Mouse (Mus musculus) kidney, embryonic 15.5 days (tissue): Measurements from ENCODE around the gene Sars2. TPM values are rescaled to one million over a fixed set of nuclear protein-coding genes. Genes with fewer than 3 reads are reported as not detected.

ENCODE experiments used
- ATAC-seq: fragments of 200-750 bp; cut with Nextera tagmentation; replicated peaks from 2 replicates; pipeline ENCODE4 v1.8.0; 2017; ENCODE audit warnings: moderate TSS enrichment; ENCODE audit not compliant: low FRiP score
- H3K27ac ChIP-seq: fragments of 300-500 bp; sonication (generic); 2 replicates; pipeline ENCODE4 v1.5.1; 2015; ENCODE audit warnings: mild to moderate bottlenecking, inconsistent platforms
- H3K27me3 ChIP-seq: fragments of 300-500 bp; sonication (generic); 2 replicates; pipeline ENCODE4 v1.6.1; 2015; ENCODE audit warnings: inconsistent platforms
- H3K36me3 ChIP-seq: fragments of 300-500 bp; sonication (generic); 2 replicates; pipeline ENCODE4 v1.6.1; 2015; ENCODE audit warnings: inconsistent platforms
- H3K4me1 ChIP-seq: fragments of 300-500 bp; sonication (generic); 2 replicates; pipeline ENCODE4 v1.6.1; 2015; ENCODE audit warnings: inconsistent platforms
- H3K4me2 ChIP-seq: fragments of 300-500 bp; sonication (generic); 2 replicates; pipeline ENCODE4 v1.6.1; 2015; ENCODE audit warnings: moderate library complexity, mild to moderate bottlenecking, inconsistent platforms
- H3K4me3 ChIP-seq: fragments of 300-500 bp; sonication (generic); replicated peaks from 2 replicates; pipeline ENCODE4 v1.5.1; 2015; ENCODE audit warnings: mild to moderate bottlenecking, inconsistent platforms
- H3K9ac ChIP-seq: fragments of 300-500 bp; sonication (generic); 2 replicates; pipeline ENCODE4 v1.6.1; 2015; ENCODE audit warnings: mild to moderate bottlenecking, inconsistent platforms
- H3K9me3 ChIP-seq: fragments of 300-500 bp; sonication (generic); replicated peaks from 2 replicates; pipeline ENCODE4 v1.6.1; 2016; ENCODE audit warnings: inconsistent platforms
- WGBS: fragments of 180-500 bp; shearing (Covaris S2); methylation state at CpG from one replicate; pipeline ENCODE4 v1.1.7; 2015; ENCODE audit warnings: mixed read lengths; 5-methylcytosine and 5-hydroxymethylcytosine counted together
- polyA plus RNA-seq: library from polyadenylated mRNA; unstranded; fragments of >200 nt; fragmentation: Nextera tagmentation; extraction: Ambion mirVana; gene quantifications from 2 replicates; pipeline ENCODE4 v1.2.1, GENCODE M21; 2015

Gene Sars2
- polyA plus RNA-seq, 1 experiment from 2014 or later = 30.8 TPM

GRCm38 (mm10) chr7:28766910-28767309, 25.1 kb downstream of the Sars2 start:
- no peak for ATAC-seq
- Histone ChIP-seq H3K27ac (0 out of 2 replicates have a peak overlapping the region, but pooled peaks have one; percentile 3), H3K36me3 (peaks cover 5% of the 10 kb centered on the region), H3K9ac (peak overlapping the region; percentile 69), H3K4me1 (peaks cover 25% of the 10 kb centered on the region), H3K9me3 (no peaks in the 10 kb centered on the region), H3K4me3 (peak overlapping the region; percentile 84), H3K27me3 (no peaks in the 10 kb centered on the region), H3K4me2 (peak overlapping the region; percentile 64)
- 6% methylated on average over 14 of the region's 14 CpGs for WGBS

- Histone ChIP-seq H3K27ac (0 out of 2 replicates have a peak within 1 kb of the TSS, but pooled peaks have one; percentile 3), H3K9ac (peak within 1 kb of the TSS; percentile 69)
These were observed 25.7 kb downstream of the Sars2 start, which contains the start of gene Nfkbib for GRCm38 (mm10) chr7:28767462-28767965. Nfkbib (minus strand) TSS chr7:28767512.

GRCm38 (mm10) chr7:28769414-28769958, 27.7 kb downstream of the Sars2 start:
- no peak for ATAC-seq
- Histone ChIP-seq H3K9ac (no peak overlapping the region), H3K4me3 (no peak overlapping the region), H3K36me3 (no peaks in the 10 kb centered on the region), H3K27me3 (no peaks in the 10 kb centered on the region), H3K27ac (no peak overlapping the region), H3K9me3 (no peaks in the 10 kb centered on the region), H3K4me1 (peaks cover 31% of the 10 kb centered on the region), H3K4me2 (no peak overlapping the region)
- 92% methylated on average over 9 of the region's 9 CpGs for WGBS

More at GRCm38 (mm10) chr7:28767462-28767965, 25.7 kb downstream of the Sars2 start, which contains the start of gene Nfkbib:
- no peaks in the 10 kb centered on the region for H3K27me3 ChIP-seq
- H3K36me3 ChIP-seq = peaks cover under 1% of the 10 kb centered on the region; the same call in 1 of the 2 replicates
- peak within 1 kb of the TSS; percentile 84 for H3K4me3 ChIP-seq
- H3K4me2 ChIP-seq = peak within 1 kb of the TSS; percentile 69
- 67% methylated on average over 7 of the region's 7 CpGs for WGBS
- no peaks in the 10 kb centered on the region for H3K9me3 ChIP-seq
- no peak for ATAC-seq
- peaks cover 25% of the 10 kb centered on the region for H3K4me1 ChIP-seq

- Histone ChIP-seq H3K27me3 (no peaks in the 10 kb centered on the region), H3K36me3 (no peaks in the 10 kb centered on the region), H3K4me2 (no peak overlapping the region), H3K4me1 (peaks cover 23% of the 10 kb centered on the region), H3K9ac (no peak overlapping the region), H3K9me3 (no peaks in the 10 kb centered on the region), H3K27ac (no peak overlapping the region), H3K4me3 (no peak overlapping the region)
- no peak for ATAC-seq
- 81% methylated on average over 3 of the region's 3 CpGs for WGBS
These were observed 28.5 kb downstream of the Sars2 start for GRCm38 (mm10) chr7:28770309-28770708.

GRCm38 (mm10) chr7:28771867-28772266, 30.1 kb downstream of the Sars2 start:
- WGBS = 88% methylated on average over 11 of the region's 11 CpGs
- no peaks in the 10 kb centered on the region for H3K27me3 ChIP-seq
- no peak overlapping the region for H3K4me3 ChIP-seq
- H3K9me3 ChIP-seq = no peaks in the 10 kb centered on the region
- H3K9ac ChIP-seq = no peak overlapping the region
- peaks cover 25% of the 10 kb centered on the region for H3K4me1 ChIP-seq
- no peak overlapping the region for H3K4me2 ChIP-seq
- ATAC-seq = no peak
- no peaks in the 10 kb centered on the region for H3K36me3 ChIP-seq
- no peak overlapping the region for H3K27ac ChIP-seq

GRCm38 (mm10) chr7:28773163-28773562, 31.4 kb downstream of the Sars2 start:
- 43% methylated on average over 3 of the region's 3 CpGs for WGBS
- H3K27ac ChIP-seq = no peak overlapping the region

GRCm38 (mm10) chr7:28774164-28774563, 32.4 kb downstream of the Sars2 start:
- ATAC-seq = no peak

More at GRCm38 (mm10) chr7:28773163-28773562, 31.4 kb downstream of the Sars2 start:
- no peaks in the 10 kb centered on the region for H3K9me3 ChIP-seq
- H3K27me3 ChIP-seq = no peaks in the 10 kb centered on the region
- no peak overlapping the region for H3K4me3 ChIP-seq
- no peak for ATAC-seq
- H3K9ac ChIP-seq = no peak overlapping the region
- H3K4me2 ChIP-seq = no peak overlapping the region
- peaks cover 13% of the 10 kb centered on the region; the same call in 1 of the 2 replicates for H3K4me1 ChIP-seq
- H3K36me3 ChIP-seq = 0 out of 2 replicates have a peak, but pooled peaks cover 4% of the 10 kb centered on the region

GRCm38 (mm10) chr7:28775129-28775528, 33.3 kb downstream of the Sars2 start:
- Histone ChIP-seq H3K27me3 (no peaks in the 10 kb centered on the region), H3K9ac (no peak overlapping the region), H3K4me2 (no peak overlapping the region), H3K4me3 (no peak overlapping the region), H3K27ac (0 out of 2 replicates have a peak overlapping the region, but pooled peaks have one; percentile 27), H3K36me3 (0 out of 2 replicates have a peak, but pooled peaks cover 4% of the 10 kb centered on the region), H3K9me3 (no peaks in the 10 kb centered on the region), H3K4me1 (peaks cover 13% of the 10 kb centered on the region)
- WGBS = 88% methylated on average over 7 of the region's 7 CpGs
- ATAC-seq = no peak

More at GRCm38 (mm10) chr7:28774164-28774563, 32.4 kb downstream of the Sars2 start:
- no peaks in the 10 kb centered on the region for H3K9me3 ChIP-seq
- no peak overlapping the region for H3K4me2 ChIP-seq
- H3K36me3 ChIP-seq = 0 out of 2 replicates have a peak, but pooled peaks cover 4% of the 10 kb centered on the region
- H3K4me1 ChIP-seq = peaks cover 13% of the 10 kb centered on the region; the same call in 1 of the 2 replicates
- no peak overlapping the region; the same call in 1 of the 2 replicates for H3K27ac ChIP-seq
- no peak overlapping the region for H3K9ac ChIP-seq
- 66% methylated on average over 12 of the region's 12 CpGs for WGBS
- no peak overlapping the region for H3K4me3 ChIP-seq
- H3K27me3 ChIP-seq = no peaks in the 10 kb centered on the region

- Histone ChIP-seq H3K36me3 (peaks cover 16% of the 10 kb centered on the region; the same call in 1 of the 2 replicates), H3K4me2 (no peak overlapping the region), H3K27ac (no peak overlapping the region), H3K4me3 (no peak overlapping the region), H3K9ac (no peak overlapping the region), H3K4me1 (peaks cover 19% of the 10 kb centered on the region), H3K9me3 (no peaks in the 10 kb centered on the region), H3K27me3 (no peaks in the 10 kb centered on the region)
- ATAC-seq = no peak
- WGBS = 84% methylated on average over 9 of the region's 9 CpGs
These were observed 37.0 kb downstream of the Sars2 start for GRCm38 (mm10) chr7:28778825-28779224.

GRCm38 (mm10) chr7:28780067-28780658, 38.4 kb downstream of the Sars2 start:
- Histone ChIP-seq H3K27me3 (no peaks in the 10 kb centered on the region), H3K4me3 (no peak overlapping the region), H3K9ac (no peak overlapping the region), H3K4me2 (no peak overlapping the region), H3K27ac (peak overlapping the region; percentile 62), H3K9me3 (no peaks in the 10 kb centered on the region), H3K36me3 (peaks cover 27% of the 10 kb centered on the region; the same call in 1 of the 2 replicates), H3K4me1 (peaks cover 16% of the 10 kb centered on the region)
- peak; percentile 63; the same call in 1 of the 2 replicates for ATAC-seq
- 46% methylated on average over 6 of the region's 6 CpGs for WGBS

- H3K27ac ChIP-seq = peak overlapping the region; percentile 62; the same call in 1 of the 2 replicates
- no peak for ATAC-seq
These were observed 39.1 kb downstream of the Sars2 start for GRCm38 (mm10) chr7:28780857-28781256.

GRCm38 (mm10) chr7:28781261-28781663, 39.5 kb downstream of the Sars2 start:
- no peak for ATAC-seq
- no peaks in the 10 kb centered on the region for H3K9me3 ChIP-seq
- no peak overlapping the region for H3K4me3 ChIP-seq
- peaks cover 9% of the 10 kb centered on the region for H3K4me1 ChIP-seq
- 95% methylated on average over 8 of the region's 8 CpGs for WGBS
- H3K27me3 ChIP-seq = no peaks in the 10 kb centered on the region
- no peak overlapping the region for H3K4me2 ChIP-seq
- peaks cover 36% of the 10 kb centered on the region for H3K36me3 ChIP-seq
- H3K9ac ChIP-seq = no peak overlapping the region
- 0 out of 2 replicates have a peak overlapping the region, but pooled peaks have one; percentile 62 for H3K27ac ChIP-seq

More at GRCm38 (mm10) chr7:28780857-28781256, 39.1 kb downstream of the Sars2 start:
- peaks cover 32% of the 10 kb centered on the region; the same call in 1 of the 2 replicates for H3K36me3 ChIP-seq
- 76% methylated on average over 7 of the region's 7 CpGs for WGBS
- peaks cover 10% of the 10 kb centered on the region for H3K4me1 ChIP-seq
- no peak overlapping the region for H3K9ac ChIP-seq
- H3K4me2 ChIP-seq = no peak overlapping the region
- no peaks in the 10 kb centered on the region for H3K27me3 ChIP-seq
- no peaks in the 10 kb centered on the region for H3K9me3 ChIP-seq
- no peak overlapping the region for H3K4me3 ChIP-seq
